Mouse (Mus musculus) lung, embryonic 16.5 days (tissue): ENCODE measurements around the gene Otogl. TPM values are rescaled to one million over a fixed set of nuclear protein-coding genes. Genes with fewer than 3 reads are reported as not detected.
A peak's percentile ranks its signal among the peaks of the same experiment; 100 is the strongest.

Source experiments
- ATAC-seq: fragments of 200-750 bp; cut with Nextera tagmentation; 2 replicates; pipeline ENCODE4 v1.8.0; 2017; ENCODE audit warnings: low read depth, mild to moderate bottlenecking, moderate library complexity
- H3K27ac ChIP-seq: fragments of 300-500 bp; sonication (generic); 2 replicates; pipeline ENCODE4 v1.5.1; 2014; ENCODE audit warnings: mild to moderate bottlenecking, control low read depth, low read length
- H3K27me3 ChIP-seq: fragments of 300-500 bp; sonication (generic); 2 replicates; pipeline ENCODE4 v1.6.1; 2014; ENCODE audit warnings: low read depth, low read length, mixed read lengths; ENCODE audit not compliant: control insufficient read depth, insufficient read depth
- H3K36me3 ChIP-seq: fragments of 300-500 bp; sonication (generic); 2 replicates; pipeline ENCODE4 v1.6.1; 2014; ENCODE audit warnings: low read length; ENCODE audit not compliant: control insufficient read depth, insufficient read depth
- H3K4me1 ChIP-seq: fragments of 300-500 bp; sonication (generic); replicated peaks from 2 replicates; pipeline ENCODE4 v1.6.1; 2014; ENCODE audit warnings: low read length, mixed read lengths; ENCODE audit not compliant: control insufficient read depth, insufficient read depth
- H3K4me2 ChIP-seq: fragments of 300-500 bp; sonication (generic); 2 replicates; pipeline ENCODE4 v1.6.1; 2014; ENCODE audit warnings: low read depth, low read length, control low read depth
- H3K4me3 ChIP-seq: fragments of 300-500 bp; sonication (generic); 2 replicates; pipeline ENCODE4 v1.5.1; 2014; ENCODE audit warnings: mild to moderate bottlenecking, low read length, control low read depth
- H3K9ac ChIP-seq: fragments of 300-500 bp; sonication (generic); 2 replicates; pipeline ENCODE4 v1.6.1; 2014; ENCODE audit warnings: low read length, control low read depth
- H3K9me3 ChIP-seq: fragments of 300-500 bp; sonication (generic); 2 replicates; pipeline ENCODE4 v1.6.1; 2016; ENCODE audit warnings: low read length; ENCODE audit not compliant: control insufficient read depth
- WGBS: fragments of 180-500 bp; shearing (Covaris S2); extraction: QIAGEN DNeasy Blood & Tissue Kit; methylation state at CpG from one replicate; pipeline ENCODE4 v1.1.7; 2014; 5-methylcytosine and 5-hydroxymethylcytosine counted together
- polyA plus RNA-seq: library from polyadenylated mRNA; unstranded; fragments of >200 nt; fragmentation: Nextera tagmentation; extraction: Ambion mirVana; gene quantifications from 2 replicates; pipeline ENCODE4 v1.2.1, GENCODE M21; 2015

The Otogl gene
- polyA plus RNA-seq, 1 experiment from 2014 or later: 0.06 TPM

- Histone ChIP-seq H3K4me1 (no peaks in the 10 kb centered on the region), H3K4me3 (no peak overlapping the region), H3K9ac (no peak overlapping the region), H3K27me3 (no peaks in the 10 kb centered on the region), H3K36me3 (no peaks in the 10 kb centered on the region), H3K9me3 (no peaks in the 10 kb centered on the region), H3K27ac (no peak overlapping the region), H3K4me2 (no peak overlapping the region)
- ATAC-seq: peak; percentile 91
- WGBS: 5% methylated on average over 7 of the region's 7 CpGs
These were observed 112.1 kb downstream of the Otogl start for GRCm38 (mm10) chr10:107799671-107800353.

- no peak overlapping the region for H3K9ac ChIP-seq
- no peaks in the 10 kb centered on the region for H3K9me3 ChIP-seq
- WGBS: 43% methylated on average over 10 of the region's 10 CpGs
- no peak overlapping the region for H3K4me2 ChIP-seq
- H3K27ac ChIP-seq: no peak overlapping the region
- H3K36me3 ChIP-seq: no peaks in the 10 kb centered on the region
- ATAC-seq: peak; percentile 75
- H3K4me1 ChIP-seq: no peaks in the 10 kb centered on the region
- H3K27me3 ChIP-seq: no peaks in the 10 kb centered on the region
- H3K4me3 ChIP-seq: no peak overlapping the region
These were observed 116.8 kb downstream of the Otogl start for GRCm38 (mm10) chr10:107794812-107795756.

GRCm38 (mm10) chr10:107792491-107792890 is 119.4 kb downstream of the Otogl start:
- no peak overlapping the region for H3K9ac ChIP-seq
- no peak overlapping the region for H3K4me2 ChIP-seq
- ATAC-seq: no peak
- no peaks in the 10 kb centered on the region for H3K27me3 ChIP-seq
- H3K9me3 ChIP-seq: no peaks in the 10 kb centered on the region
- no peak overlapping the region for H3K27ac ChIP-seq
- H3K36me3 ChIP-seq: no peaks in the 10 kb centered on the region
- H3K4me3 ChIP-seq: no peak overlapping the region
- 79% methylated on average over 3 of the region's 3 CpGs for WGBS
- no peaks in the 10 kb centered on the region for H3K4me1 ChIP-seq

DNA sequence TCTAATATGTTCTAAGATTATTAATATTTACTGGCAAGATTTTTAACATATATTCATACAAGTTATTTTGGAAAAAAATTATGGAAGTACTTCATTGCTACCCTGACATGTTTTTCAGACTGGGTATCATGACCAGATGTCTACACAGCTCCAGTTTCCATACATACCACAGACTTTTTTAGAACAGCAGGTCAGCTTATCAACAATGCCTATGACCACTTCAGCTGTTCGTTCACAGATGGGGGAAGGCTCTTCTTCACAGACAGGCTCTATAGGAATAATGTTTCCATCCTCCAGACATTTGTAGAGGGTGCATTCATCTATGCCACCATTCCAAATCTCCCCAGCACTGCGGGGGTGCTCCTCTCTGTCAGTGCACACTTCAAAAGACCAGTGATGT is 132.4 kb downstream of the Otogl start:
- ATAC-seq: no peak
- Histone ChIP-seq H3K9ac (no peak overlapping the region), H3K4me2 (no peak overlapping the region), H3K36me3 (no peaks in the 10 kb centered on the region), H3K27me3 (no peaks in the 10 kb centered on the region), H3K4me1 (no peaks in the 10 kb centered on the region), H3K9me3 (no peaks in the 10 kb centered on the region), H3K4me3 (no peak overlapping the region), H3K27ac (no peak overlapping the region)
- 64% methylated on average over 2 of the region's 2 CpGs for WGBS

GRCm38 (mm10) chr10:107759624-107760023 is 152.3 kb downstream of the Otogl start:
- H3K9ac ChIP-seq: no peak overlapping the region
- WGBS: 71% methylated on average over 1 of the region's 1 CpGs
- no peak overlapping the region for H3K4me3 ChIP-seq
- no peaks in the 10 kb centered on the region for H3K4me1 ChIP-seq
- no peak overlapping the region for H3K4me2 ChIP-seq
- no peaks in the 10 kb centered on the region for H3K27me3 ChIP-seq
- H3K9me3 ChIP-seq: no peaks in the 10 kb centered on the region
- ATAC-seq: no peak
- H3K36me3 ChIP-seq: no peaks in the 10 kb centered on the region
- no peak overlapping the region for H3K27ac ChIP-seq

DNA sequence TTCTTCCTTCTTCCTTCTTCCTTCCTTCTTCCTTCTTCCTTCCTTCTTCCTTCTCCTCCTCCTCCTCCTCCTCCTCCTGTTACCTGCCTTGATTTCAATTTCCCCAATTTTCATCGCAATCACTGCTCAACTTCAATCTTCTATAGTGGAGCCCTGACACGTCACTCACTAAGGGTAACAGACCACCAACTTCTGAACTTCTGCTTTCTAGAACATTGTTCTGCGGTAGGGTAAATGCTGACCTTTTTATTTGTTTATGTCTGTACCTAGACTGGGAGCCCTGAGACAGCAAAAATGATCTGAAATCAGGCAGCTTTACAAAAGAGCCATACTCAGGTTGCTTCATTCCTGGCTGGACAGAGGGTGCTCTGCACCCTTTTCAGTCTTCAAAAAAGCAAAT is 158.5 kb downstream of the Otogl start:
- no peak for ATAC-seq
- Histone ChIP-seq H3K4me2 (no peak overlapping the region), H3K9me3 (no peaks in the 10 kb centered on the region), H3K36me3 (no peaks in the 10 kb centered on the region), H3K9ac (no peak overlapping the region), H3K27ac (no peak overlapping the region), H3K27me3 (no peaks in the 10 kb centered on the region), H3K4me3 (no peak overlapping the region), H3K4me1 (peaks cover 3% of the 10 kb centered on the region; the same call in 1 of the 2 replicates)
- 70% methylated on average over 3 of the region's 3 CpGs for WGBS

GRCm38 (mm10) chr10:107752351-107753143 is 159.4 kb downstream of the Otogl start:
- Histone ChIP-seq H3K4me3 (peak overlapping the region; percentile 7), H3K9me3 (no peaks in the 10 kb centered on the region), H3K9ac (no peak overlapping the region), H3K27me3 (no peaks in the 10 kb centered on the region), H3K36me3 (no peaks in the 10 kb centered on the region), H3K4me1 (peaks cover 3% of the 10 kb centered on the region; the same call in 1 of the 2 replicates), H3K27ac (no peak overlapping the region), H3K4me2 (peak overlapping the region; percentile 39)
- WGBS: 26% methylated on average over 15 of the region's 15 CpGs
- peak; percentile 60 for ATAC-seq

GRCm38 (mm10) chr10:107751944-107752343 is 160.0 kb downstream of the Otogl start:
- no peaks in the 10 kb centered on the region for H3K36me3 ChIP-seq
- H3K27me3 ChIP-seq: no peaks in the 10 kb centered on the region
- whole genome bisulfite sequencing: 18% methylated on average over 6 of the region's 6 CpGs
- H3K9ac ChIP-seq: no peak overlapping the region
- peak overlapping the region; percentile 39 for H3K4me2 ChIP-seq
- H3K4me1 ChIP-seq: peaks cover 3% of the 10 kb centered on the region; the same call in 1 of the 2 replicates
- peak overlapping the region; percentile 7 for H3K4me3 ChIP-seq
- H3K27ac ChIP-seq: no peak overlapping the region
- no peak for ATAC-seq
- H3K9me3 ChIP-seq: no peaks in the 10 kb centered on the region

- H3K27me3 ChIP-seq: no peaks in the 10 kb centered on the region
- H3K9me3 ChIP-seq: no peaks in the 10 kb centered on the region
- peaks cover 3% of the 10 kb centered on the region; the same call in 1 of the 2 replicates for H3K4me1 ChIP-seq
- no peak overlapping the region for H3K27ac ChIP-seq
- no peak for ATAC-seq
- H3K9ac ChIP-seq: no peak overlapping the region
- 14% methylated on average over 5 of the region's 5 CpGs for WGBS
- H3K4me3 ChIP-seq: no peak overlapping the region
- no peak overlapping the region for H3K4me2 ChIP-seq
- H3K36me3 ChIP-seq: no peaks in the 10 kb centered on the region
These were observed 164.4 kb downstream of the Otogl start for GRCm38 (mm10) chr10:107747566-107747965.
